Mouse (Mus musculus) bone marrow, adult 2 months (tissue): ENCODE measurements around the gene Rab15.

Experiments used
- CTCF ChIP-seq: fragments of 200-500 bp; IDR thresholded peaks from 2 replicates; pipeline ENCODE4 v1.5.1; 2011; ENCODE audit warnings: low read length, control low read depth; ENCODE audit not compliant: control insufficient read depth, insufficient read depth
- POLR2A ChIP-seq: fragments of 200-500 bp; IDR thresholded peaks from 2 replicates; pipeline ENCODE4 v1.6.1; 2011; ENCODE audit warnings: low read depth, mild to moderate bottlenecking, control low read depth, low read length, borderline replicate concordance; ENCODE audit not compliant: control insufficient read depth

- TF ChIP-seq CTCF = no peak
- no peak for TF ChIP-seq POLR2A
Measured at GRCm38 (mm10) chr12:76778305-76779083, 44.2 kb downstream of the Rab15 start.
